In genomic region chr10:42055224-42056165, GRCm38 (mm10) we compare ENCODE assay signal across 8 mouse cellular contexts. TPM values are rescaled to one million over a fixed set of nuclear protein-coding genes. Genes with fewer than 3 reads are reported as not detected.
A peak's percentile ranks its signal among the peaks of the same experiment; 100 is the strongest.
DNase-seq lines count a peak whose midpoint lies in the region; ATAC-seq lines count a peak whose summit lies in the region.

No protein-coding gene starts in this region.

- H3K9ac ChIP-seq in heart, embryonic 11.5 days (ENCODE audit: low read depth, low read length), result no peak overlapping the region
- H3K9ac ChIP-seq in hindbrain, embryonic 15.5 days, result no peak overlapping the region
- no peak overlapping the region for H3K9ac ChIP-seq in midbrain, embryonic 15.5 days

- no peak for DNase-seq in heart, embryonic 10.5 days (ENCODE audit: low spot score)
- no peak for DNase-seq in adrenal gland, postnatal 36 days
- no peak for DNase-seq in layer of hippocampus, adult 9-10 months (ENCODE audit: low spot score)
- no peak for DNase-seq in testis, postnatal 14 days (ENCODE audit: low spot score)

- H3K4me3 ChIP-seq in heart, embryonic 11.5 days (ENCODE audit: low read depth, low read length), result no peak overlapping the region
- no peak overlapping the region for H3K4me3 ChIP-seq in heart, embryonic 10.5 days
- H3K4me3 ChIP-seq in hindbrain, embryonic 15.5 days, result no peak overlapping the region
- H3K4me3 ChIP-seq in midbrain, embryonic 15.5 days, result no peak overlapping the region

- peaks cover 5% of the 10 kb centered on the region; the same call in 1 of the 2 replicates for H3K4me1 ChIP-seq in heart, embryonic 11.5 days (ENCODE audit: control insufficient read depth, insufficient read depth, low read length)
- peaks cover 28% of the 10 kb centered on the region for H3K4me1 ChIP-seq in heart, embryonic 10.5 days
- no peaks in the 10 kb centered on the region for H3K4me1 ChIP-seq in hindbrain, embryonic 15.5 days (replicated peaks)
- H3K4me1 ChIP-seq in midbrain, embryonic 15.5 days, result no peaks in the 10 kb centered on the region

- ATAC-seq in heart, embryonic 11.5 days (replicated peaks; ENCODE audit: insufficient number of reproducible peaks, low FRiP score, low TSS enrichment), result peak; percentile 55; the same call in 1 of the 2 replicates
- peak; percentile 70 for ATAC-seq in activated CD4-positive, CD25-positive, alpha-beta regulatory T cell, adult 4 months
- no peak; the same call in 1 of the 2 replicates for ATAC-seq in hindbrain, embryonic 15.5 days (ENCODE audit: low FRiP score, low read depth)
- ATAC-seq in midbrain, embryonic 15.5 days (replicated peaks), result no peak

- WGBS in heart, embryonic 11.5 days (ENCODE audit: insufficient replicate concordance), result 49% methylated on average over 28 of the region's 29 CpGs
- 55% methylated on average over 29 of the region's 29 CpGs for WGBS in heart, embryonic 10.5 days
- 57% methylated on average over 28 of the region's 29 CpGs for WGBS in hindbrain, embryonic 15.5 days
- 69% methylated on average over 28 of the region's 29 CpGs for WGBS in midbrain, embryonic 15.5 days

- H3K4me2 ChIP-seq in heart, embryonic 11.5 days, result peak overlapping the region; percentile 43
- peak overlapping the region; percentile 38 for H3K4me2 ChIP-seq in hindbrain, embryonic 15.5 days
- peak overlapping the region; percentile 22 for H3K4me2 ChIP-seq in midbrain, embryonic 15.5 days

- no peak overlapping the region for H3K27ac ChIP-seq in heart, embryonic 11.5 days (ENCODE audit: low read depth, low read length)
- no peak overlapping the region for H3K27ac ChIP-seq in heart, embryonic 10.5 days
- H3K27ac ChIP-seq in hindbrain, embryonic 15.5 days (replicated peaks), result no peak overlapping the region
- H3K27ac ChIP-seq in midbrain, embryonic 15.5 days, result no peak overlapping the region

- H3K36me3 ChIP-seq in heart, embryonic 11.5 days (ENCODE audit: control insufficient read depth, insufficient read depth, low read length), result no peaks in the 10 kb centered on the region
- H3K36me3 ChIP-seq in heart, embryonic 10.5 days, result no peaks in the 10 kb centered on the region
- H3K36me3 ChIP-seq in hindbrain, embryonic 15.5 days, result no peaks in the 10 kb centered on the region
- H3K36me3 ChIP-seq in midbrain, embryonic 15.5 days (replicated peaks), result no peaks in the 10 kb centered on the region

- H3K9me3 ChIP-seq in heart, embryonic 11.5 days (replicated peaks; ENCODE audit: control insufficient read depth, low read length), result no peaks in the 10 kb centered on the region
- no peaks in the 10 kb centered on the region for H3K9me3 ChIP-seq in heart, embryonic 10.5 days
- no peaks in the 10 kb centered on the region for H3K9me3 ChIP-seq in hindbrain, embryonic 15.5 days
- no peaks in the 10 kb centered on the region for H3K9me3 ChIP-seq in midbrain, embryonic 15.5 days

- no peaks in the 10 kb centered on the region for H3K27me3 ChIP-seq in heart, embryonic 11.5 days (ENCODE audit: control insufficient read depth, insufficient read depth, low read length)
- H3K27me3 ChIP-seq in heart, embryonic 10.5 days (ENCODE audit: insufficient read depth, poor library complexity, severe bottlenecking), result peaks cover 9% of the 10 kb centered on the region
- H3K27me3 ChIP-seq in hindbrain, embryonic 15.5 days, result no peaks in the 10 kb centered on the region
- H3K27me3 ChIP-seq in midbrain, embryonic 15.5 days (replicated peaks), result no peaks in the 10 kb centered on the region

RNA-seq across cellular contexts. Expression of gene Armc2, which starts 37.3 kb away (rescaled TPM):
- 0.82 and 0.86 TPM in 2 replicates for polyA plus RNA-seq in heart, embryonic 11.5 days (2014; fragmentation: Nextera tagmentation; extraction: Ambion mirVana)
- polyA plus RNA-seq in heart, embryonic 10.5 days (2016; fragmentation: Nextera tagmentation; extraction: Ambion mirVana), result 0.99 and 1.4 TPM in 2 replicates
- polyA plus RNA-seq in activated CD4-positive, CD25-positive, alpha-beta regulatory T cell, adult 4 months (2017; shearing (Covaris generic)), result under 1 TPM; 0.32 to 0.46 TPM
- polyA plus RNA-seq in hindbrain, embryonic 15.5 days (2015; fragmentation: Nextera tagmentation; extraction: Ambion mirVana), result 9.4 and 12.5 TPM in 2 replicates
- polyA plus RNA-seq in midbrain, embryonic 15.5 days (2015; fragmentation: Nextera tagmentation; extraction: Ambion mirVana), result 11.3 and 11.9 TPM in 2 replicates
- 1 to 10 TPM; 1.2 to 3.8 TPM for total RNA-seq in adrenal gland, postnatal 36 days (2021)

Comparison
In these comparisons a context has a peak if more than half of its experiments do, and no peak if none do; other contexts are left out.
1. ATAC-seq: peak in heart, embryonic 11.5 days (single experiment) and activated CD4-positive, CD25-positive, alpha-beta regulatory T cell, adult 4 months (single experiment); none in hindbrain, embryonic 15.5 days (single experiment) and midbrain, embryonic 15.5 days (single experiment).
2. Peak in every context shown above with its lines, with median percentiles within 50 percentile points of each other: H3K4me2 ChIP-seq.